Mouse (Mus musculus): ENCODE measurements around the gene Xkr8.

DNA sequence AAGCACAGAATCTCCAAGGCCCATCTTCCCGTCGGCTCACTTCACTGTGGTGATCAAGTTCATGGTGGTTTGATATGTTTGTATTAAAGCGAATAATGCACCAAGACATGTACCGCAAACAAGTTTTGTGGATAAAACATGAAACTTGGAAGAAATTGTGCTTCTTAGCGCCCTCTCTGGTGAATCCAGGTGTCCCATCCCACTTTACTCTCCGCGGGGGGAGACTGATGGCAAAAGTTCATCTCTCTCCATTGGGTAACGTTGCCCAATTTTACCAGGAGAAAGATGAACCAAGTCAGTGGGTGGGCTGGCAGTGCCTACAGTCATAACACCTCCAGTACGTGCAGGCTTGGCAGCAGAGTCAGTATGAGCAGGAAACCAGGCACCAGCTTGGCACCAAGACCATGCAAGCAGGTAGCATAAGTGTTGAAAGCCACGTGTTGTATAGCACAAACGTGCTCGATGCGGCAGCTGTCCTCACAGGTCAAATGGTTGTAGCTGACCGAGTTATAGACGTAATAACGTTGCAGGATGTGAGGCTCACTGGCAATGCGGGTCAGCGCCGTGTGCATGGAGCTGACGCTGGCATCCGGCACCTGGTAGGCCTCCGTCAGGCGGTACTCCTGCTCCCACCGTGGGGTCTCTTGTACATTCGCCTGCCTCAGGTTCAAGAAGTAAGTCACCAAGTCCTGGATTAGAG lies 875 bp upstream of the Xkr8 start:
- TF ChIP-seq USF1 (IDR thresholded peaks at IDR 0.05; ENCODE audit: low read depth, low read length) (no peak), CTCF (conservative IDR thresholded peaks at IDR 0.05 in 1 of 2, IDR thresholded peaks at IDR 0.05 in 1 of 2; ENCODE audit: low read depth in 2 of 2, low read length in 2 of 2) (no peak; a peak in 1 of 4 replicates), ELF1 (IDR thresholded peaks at IDR 0.05; ENCODE audit: low read depth, low read length) (no peak), POLR2A (IDR thresholded peaks at IDR 0.05; ENCODE audit: low read depth, low read length) (no peak), SMC3 (IDR thresholded peaks at IDR 0.05; ENCODE audit: low read depth, low read length) (no peak), IRF4 (IDR thresholded peaks at IDR 0.05; ENCODE audit: low read depth, low read length) (no peak), TCF12 (IDR thresholded peaks at IDR 0.05; ENCODE audit: low read depth, low read length) (no peak), POLR2AphosphoS2 (IDR thresholded peaks at IDR 0.05; ENCODE audit: low read depth, low read length) (no peak), CHD1 (IDR thresholded peaks at IDR 0.05; ENCODE audit: low read depth, low read length) (no peak), JUND (conservative IDR thresholded peaks at IDR 0.05; ENCODE audit: low read depth, low read length) (no peak), KAT2A (IDR thresholded peaks at IDR 0.05; ENCODE audit: insufficient replicate concordance, low read length) (no peak), HCFC1 (IDR thresholded peaks at IDR 0.05; ENCODE audit: low read depth, low read length) (no peak)
